Comparison of ENCODE assay signal across 10 mouse cellular contexts in genomic region chr2:72516720-72517089, GRCm38 (mm10). TPM values are rescaled to one million over a fixed set of nuclear protein-coding genes. Genes with fewer than 3 reads are reported as not detected.
DNase-seq lines count a peak whose midpoint lies in the region; ATAC-seq and TF ChIP-seq lines count a peak whose summit lies in the region.
"Had no signal": no experiment of that assay in that cellular context is flagged by ENCODE, and none has a peak within 500 bp of the region (broad histone marks: within the 10 kb centered on the region; RNA-seq: fewer than 3 reads in every experiment).

No protein-coding gene starts in this region.

- TF ChIP-seq CTCF in cerebellum, adult 2 months (IDR thresholded peaks at IDR 0.05; ENCODE audit: borderline replicate concordance, insufficient read depth, low read depth, low read length) = no peak
- no peak for TF ChIP-seq CTCF in lung, embryonic 14.5 days (IDR thresholded peaks at IDR 0.05; ENCODE audit: low read depth)

- ATAC-seq in lung, embryonic 14.5 days (ENCODE audit: insufficient read depth) = peak; percentile 41; the same call in 1 of the 2 replicates
- ATAC-seq in hindbrain, embryonic 16.5 days = peak; percentile 40
- ATAC-seq in neural tube, embryonic 15.5 days (ENCODE audit: low FRiP score) = no peak
- ATAC-seq: activated CD4-positive, CD25-positive, alpha-beta regulatory T cell, adult 4 months had no signal

- intact Hi-C loops in left cerebral cortex, postnatal 10 days (cut with DNase I) = loop anchor here (5.0 to 10.0 kb wide), 3 partner anchors 106 to 751 kb away; no protein-coding TSS in a partner anchor

- no peaks in the 10 kb centered on the region for H3K36me3 ChIP-seq in lung, embryonic 14.5 days (ENCODE audit: insufficient read depth)
- H3K36me3 ChIP-seq in hindbrain, embryonic 16.5 days (ENCODE audit: control insufficient read depth, insufficient read depth, low read length) = no peaks in the 10 kb centered on the region
- H3K36me3 ChIP-seq in neural tube, embryonic 15.5 days = no peaks in the 10 kb centered on the region
- H3K36me3 ChIP-seq: G1E had no signal

- no peak for TF ChIP-seq POLR2A in cerebellum, adult 2 months (IDR thresholded peaks at IDR 0.05; ENCODE audit: borderline replicate concordance, insufficient read depth, low read length)

- no peak overlapping the region for H3K9ac ChIP-seq in lung, embryonic 14.5 days
- peak overlapping the region; percentile 27; the same call in 1 of the 2 replicates for H3K9ac ChIP-seq in hindbrain, embryonic 16.5 days (ENCODE audit: low read depth, low read length)
- no peak overlapping the region for H3K9ac ChIP-seq in neural tube, embryonic 15.5 days (replicated peaks)

- H3K27me3 ChIP-seq in cerebellum, adult 2 months (ENCODE audit: control insufficient read depth, insufficient read depth, low read length) = no peaks in the 10 kb centered on the region; the same call in 1 of the 2 replicates
- H3K27me3 ChIP-seq in lung, embryonic 14.5 days (ENCODE audit: insufficient read depth, low read length) = peaks cover 7% of the 10 kb centered on the region; the same call in 1 of the 2 replicates
- H3K27me3 ChIP-seq in hindbrain, embryonic 16.5 days (replicated peaks; ENCODE audit: control insufficient read depth, insufficient read depth, low read length) = peaks cover 9% of the 10 kb centered on the region
- peaks cover 39% of the 10 kb centered on the region for H3K27me3 ChIP-seq in neural tube, embryonic 15.5 days (replicated peaks)

- no peak overlapping the region for H3K4me2 ChIP-seq in lung, embryonic 14.5 days
- peak overlapping the region; percentile 47 for H3K4me2 ChIP-seq in hindbrain, embryonic 16.5 days (ENCODE audit: low read length)
- H3K4me2 ChIP-seq in neural tube, embryonic 15.5 days = peak overlapping the region; percentile 48

- H3K9me3 ChIP-seq in lung, embryonic 14.5 days (ENCODE audit: low read depth, low read length) = no peaks in the 10 kb centered on the region
- no peaks in the 10 kb centered on the region for H3K9me3 ChIP-seq in hindbrain, embryonic 16.5 days (ENCODE audit: control insufficient read depth, low read length)
- no peaks in the 10 kb centered on the region for H3K9me3 ChIP-seq in neural tube, embryonic 15.5 days (replicated peaks)
- H3K9me3 ChIP-seq: G1E had no signal

- H3K4me3 ChIP-seq in cerebellum, adult 2 months (replicated peaks; ENCODE audit: insufficient read depth, low read depth, low read length) = peak overlapping the region; percentile 42
- H3K4me3 ChIP-seq in lung, embryonic 14.5 days (ENCODE audit: low read depth, low read length) = no peak overlapping the region
- H3K4me3 ChIP-seq in hindbrain, embryonic 16.5 days (ENCODE audit: low read length) = peak overlapping the region; percentile 19; the same call in 1 of the 2 replicates
- H3K4me3 ChIP-seq in neural tube, embryonic 15.5 days (replicated peaks) = no peak overlapping the region

- H3K27ac ChIP-seq in cerebellum, adult 2 months (ENCODE audit: insufficient read depth, low read length) = no peak overlapping the region
- H3K27ac ChIP-seq in lung, embryonic 14.5 days (ENCODE audit: low read depth) = no peak overlapping the region
- H3K27ac ChIP-seq in hindbrain, embryonic 16.5 days (ENCODE audit: low read depth, low read length) = no peak overlapping the region
- no peak overlapping the region for H3K27ac ChIP-seq in neural tube, embryonic 15.5 days (replicated peaks)

- H3K4me1 ChIP-seq in cerebellum, adult 2 months (ENCODE audit: control insufficient read depth, insufficient read depth, low read length) = peaks cover 4% of the 10 kb centered on the region; the same call in 1 of the 2 replicates
- H3K4me1 ChIP-seq in lung, embryonic 14.5 days (ENCODE audit: insufficient read depth) = no peaks in the 10 kb centered on the region
- no peaks in the 10 kb centered on the region; the same call in 1 of the 2 replicates for H3K4me1 ChIP-seq in hindbrain, embryonic 16.5 days (ENCODE audit: control insufficient read depth, insufficient read depth, low read depth, low read length)
- peaks cover 10% of the 10 kb centered on the region for H3K4me1 ChIP-seq in neural tube, embryonic 15.5 days

- DNase-seq in cerebellum, adult 2 months = no peak
- DNase-seq in cerebellum, postnatal 25 days = no peak
- DNase-seq in lung, embryonic 14.5 days = no peak
- DNase-seq in lung, adult 18-20 months = no peak
- DNase-seq in left cerebral cortex, postnatal 10 days (ENCODE audit: extremely low spot score in 1 of 2, low spot score in 2 of 2) = no peak
- DNase-seq in gastrocnemius, adult 18-20 months (ENCODE audit: low spot score) = no peak

- WGBS in cerebellum, adult 2 months = 33% methylated on average over 8 of the region's 8 CpGs
- WGBS in lung, embryonic 14.5 days = 30% methylated on average over 8 of the region's 8 CpGs
- WGBS in hindbrain, embryonic 16.5 days = 25% methylated on average over 8 of the region's 8 CpGs
- whole genome bisulfite sequencing in neural tube, embryonic 15.5 days = 30% methylated on average over 8 of the region's 8 CpGs

RNA-seq across cellular contexts. Expression of gene Cdca7, which starts 40.7 kb away (rescaled TPM):
- 2.0 TPM in 2 replicates for polyA plus RNA-seq in cerebellum, adult 2 months (2012; rRNA removed)
- polyA plus RNA-seq in lung, embryonic 14.5 days (2014; fragmentation: Nextera tagmentation; extraction: Ambion mirVana) = 180 and 188 TPM in 2 replicates
- 17.3 and 22.1 TPM in 2 replicates for polyA plus RNA-seq in hindbrain, embryonic 16.5 days (2015; fragmentation: Nextera tagmentation; extraction: Ambion mirVana)
- 14.0 and 57.1 TPM in 2 replicates for polyA plus RNA-seq in neural tube, embryonic 15.5 days (2015; fragmentation: Nextera tagmentation; extraction: Ambion mirVana)
- total RNA-seq in left cerebral cortex, postnatal 10 days (2021) = 1 to 10 TPM; 6.0 to 7.0 TPM
- under 1 TPM; 0.50 TPM for total RNA-seq in gastrocnemius, adult 18-20 months (2021)

Comparison
In these comparisons a context has a peak if more than half of its experiments do, and no peak if none do; other contexts are left out.
1. H3K4me3 ChIP-seq: peak in cerebellum, adult 2 months (single experiment) and hindbrain, embryonic 16.5 days (single experiment); none in lung, embryonic 14.5 days (single experiment) and neural tube, embryonic 15.5 days (single experiment).